Mouse (Mus musculus) layer of hippocampus, adult 9-11 months (tissue): ENCODE results near the gene Gmppb.
A peak's percentile ranks its signal among the peaks of the same experiment; 100 is the strongest.

Source experiments
- DNase-seq: peaks from one replicate; pipeline ENCODE4 v3.0.0; 2022

Gmppb gene

GRCm38 (mm10) chr9:108082988-108083431, 34.0 kb downstream of the Gmppb start, which contains the start of gene Rnf123:
TSS of gene Rnf123 (minus strand) at chr9:108083346.
- no peak for DNase-seq

GRCm38 (mm10) chr9:108083561-108083960, 34.5 kb downstream of the Gmppb start:
- no peak for DNase-seq

- no peak for DNase-seq
Observed at GRCm38 (mm10) chr9:108085261-108085660, 36.2 kb downstream of the Gmppb start.

GRCm38 (mm10) chr9:108090611-108091120, 41.6 kb downstream of the Gmppb start:
- no peak for DNase-seq

GRCm38 (mm10) chr9:108093586-108093985, 44.5 kb downstream of the Gmppb start:
- no peak for DNase-seq

- DNase-seq, result peak; percentile 93
Observed at GRCm38 (mm10) chr9:108094184-108094941, 45.3 kb downstream of the Gmppb start, which contains the start of gene Apeh. TSS of gene Apeh (minus strand) at chr9:108094606.

GRCm38 (mm10) chr9:108094998-108095411, 46.0 kb downstream of the Gmppb start:
- no peak for DNase-seq

- DNase-seq, result no peak
Observed at GRCm38 (mm10) chr9:108095518-108095917, 46.5 kb downstream of the Gmppb start.

- no peak for DNase-seq
Observed at GRCm38 (mm10) chr9:108095949-108096712, 47.1 kb downstream of the Gmppb start.

- DNase-seq, result no peak
Observed at GRCm38 (mm10) chr9:108099619-108100018, 50.6 kb downstream of the Gmppb start.
